Mouse (Mus musculus) v-Abl transformed pro-B cells (cell line): ENCODE results near the gene Trip12.

ENCODE experiments used
- in situ Hi-C, 2 experiments: fragments of 400-800 bp; cut with MboI; formaldehyde crosslinking; loops; one replicate each; pipeline ENCODE4 v1.15.1; 2025; ENCODE audit not compliant: unreplicated experiment in 2 of 2

The Trip12 gene

DNA sequence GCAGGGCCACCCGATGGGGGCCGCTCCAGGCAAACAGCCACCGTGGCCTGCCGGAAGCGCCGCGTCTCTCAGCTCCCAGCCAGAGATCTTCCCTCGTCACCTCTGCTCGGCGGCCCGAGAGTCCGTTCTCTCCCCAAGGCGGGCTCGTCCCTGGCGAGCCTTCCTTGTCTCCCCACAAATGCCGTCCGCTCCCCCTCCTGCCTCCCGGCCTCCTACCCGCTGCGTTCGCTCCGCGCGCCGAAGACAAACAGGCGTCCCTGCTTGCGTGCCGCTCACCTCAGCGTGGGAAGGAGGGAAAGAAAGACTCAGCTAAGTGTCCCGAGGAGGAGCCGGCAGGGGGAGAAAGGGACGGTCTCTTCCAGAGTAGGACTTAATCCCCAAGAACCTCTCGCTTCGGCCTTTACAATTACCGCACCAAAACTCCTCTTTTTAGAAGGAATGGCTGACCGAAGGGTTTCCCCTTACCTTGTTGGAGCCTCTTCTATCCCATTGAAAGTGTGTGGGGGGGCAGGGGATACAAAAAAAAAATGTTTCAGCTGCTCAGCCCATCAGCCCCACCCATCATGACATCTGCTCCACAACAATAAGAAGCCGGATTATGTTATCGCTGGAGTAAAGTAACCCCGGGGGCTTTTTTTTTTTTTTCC, at the start of gene Trip12:
Trip12 (minus strand) TSS at position 499 of the 647 bp plus-strand sequence.
- in situ Hi-C loops: no loop called here

DNA sequence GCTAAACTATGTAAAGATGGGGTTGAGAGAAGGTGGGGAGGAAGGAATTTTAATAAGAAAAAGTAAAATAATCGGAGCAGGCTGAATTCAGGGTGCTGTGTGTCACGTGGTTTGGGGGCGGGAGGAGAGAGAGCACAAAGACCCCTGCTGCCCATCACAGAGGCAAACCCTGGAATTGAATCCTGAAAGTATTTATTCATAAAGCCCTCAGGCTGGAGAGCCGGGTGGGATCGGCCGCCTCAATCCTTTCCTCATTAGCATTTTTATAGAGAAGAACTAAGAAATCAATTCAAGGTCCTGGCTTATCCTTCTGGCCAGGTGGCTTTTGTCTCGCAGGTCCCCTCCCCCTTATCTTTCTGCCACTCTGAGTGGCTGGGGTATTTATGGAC, 49.7 kb upstream of the Trip12 start:
- in situ Hi-C loops: loop anchor here in 1 of 2 experiments (25.0 kb wide), 1 partner anchor 1153 kb away; no protein-coding TSS in a partner anchor

DNA sequence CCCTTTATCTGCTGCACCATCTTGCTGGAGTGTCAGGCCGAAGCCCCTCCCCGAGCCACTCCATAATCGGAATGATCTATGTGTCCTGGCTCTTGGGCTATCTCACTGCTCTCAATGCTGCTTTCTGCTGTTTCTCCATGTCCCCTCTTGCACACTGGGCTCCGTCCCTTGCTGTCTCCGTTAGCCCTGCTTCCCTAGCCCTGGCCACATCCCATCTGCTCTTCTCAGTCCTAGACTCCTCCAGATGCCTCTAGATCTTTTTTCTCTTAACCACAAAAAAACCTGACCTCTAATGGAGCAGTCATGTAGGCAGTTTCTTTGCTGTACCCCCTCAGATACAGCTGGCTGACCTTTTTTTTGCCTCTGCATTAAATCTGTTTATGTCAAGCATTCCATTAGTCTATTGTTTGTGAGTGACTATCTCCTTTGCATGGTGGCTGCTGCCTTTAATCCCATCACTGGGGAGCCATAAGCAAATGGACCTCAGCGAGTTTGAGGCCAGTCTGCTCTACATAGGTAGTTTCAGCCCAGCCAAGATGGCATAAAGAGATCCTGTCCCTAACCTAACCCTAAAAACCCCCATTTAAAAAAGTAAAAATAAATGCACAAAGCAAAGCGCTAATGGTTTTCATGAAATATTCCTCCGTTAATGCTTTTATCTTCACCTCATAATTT, 49.2 kb upstream of the Trip12 start:
- in situ Hi-C loops: loop anchor here in 1 of 2 experiments (25.0 kb wide), 1 partner anchor 1152 kb away; no protein-coding TSS in a partner anchor

DNA sequence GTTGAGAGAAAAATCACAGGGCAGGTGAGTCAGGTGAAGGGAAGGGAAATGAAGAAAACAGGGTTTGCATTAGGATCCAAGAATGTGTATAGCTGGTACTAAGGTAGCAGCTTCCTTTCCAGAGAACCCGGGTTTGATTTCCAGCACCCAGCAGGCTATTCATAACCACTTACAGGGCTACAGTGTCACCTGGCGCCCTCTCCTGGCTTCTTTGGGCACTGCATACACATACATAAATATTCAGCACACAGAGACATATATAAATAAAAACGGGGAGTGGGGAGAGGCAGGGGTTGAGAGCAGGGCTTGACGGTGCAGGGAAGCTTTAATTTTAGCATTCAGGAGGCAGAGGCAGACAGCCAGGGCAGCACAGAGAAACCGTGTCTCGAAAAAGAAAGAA, 45.6 kb upstream of the Trip12 start:
- in situ Hi-C loops: loop anchor here in 1 of 2 experiments (25.0 kb wide), 1 partner anchor 1149 kb away; no protein-coding TSS in a partner anchor

DNA sequence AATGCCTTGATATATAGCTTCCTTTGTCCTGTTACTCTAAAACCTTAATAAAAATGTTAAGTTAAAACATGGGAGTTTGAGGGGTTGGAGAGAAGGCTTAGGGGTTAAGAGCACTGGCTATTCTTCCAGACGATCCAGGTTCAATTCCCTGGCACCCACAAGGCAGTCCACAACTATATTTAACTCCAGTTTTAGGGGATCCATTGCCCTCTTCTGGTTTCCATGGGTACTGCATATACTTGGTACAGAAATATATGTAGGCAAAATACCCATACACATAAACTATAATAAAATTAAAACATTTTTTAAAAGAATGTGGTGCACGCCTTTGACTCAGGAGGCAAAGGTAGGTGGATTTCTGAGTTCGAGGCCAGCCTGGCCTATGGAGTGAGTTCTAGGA, 44.9 kb upstream of the Trip12 start:
- in situ Hi-C loops: loop anchor here in 1 of 2 experiments (25.0 kb wide), 1 partner anchor 1148 kb away; no protein-coding TSS in a partner anchor

DNA sequence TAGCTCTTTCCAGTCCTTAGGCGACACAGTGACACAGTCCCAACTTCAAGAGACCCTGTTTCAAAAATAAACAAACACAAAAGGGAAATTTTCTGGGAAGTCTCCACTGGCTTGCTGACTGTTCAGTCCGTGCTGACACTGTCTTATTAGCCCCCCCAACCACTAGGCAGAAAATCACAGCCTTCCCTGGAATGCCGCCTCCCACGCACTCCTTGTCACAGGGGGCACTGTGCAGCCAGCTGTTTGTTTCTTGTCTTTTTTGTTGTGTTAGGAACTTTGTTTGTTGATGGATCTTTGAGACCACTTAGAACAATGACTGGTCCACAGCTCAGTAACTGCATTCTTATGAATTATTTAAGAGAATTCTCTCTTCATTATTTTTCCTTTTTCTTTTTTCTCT, 43.6 kb upstream of the Trip12 start:
- in situ Hi-C loops: loop anchor here in 1 of 2 experiments (25.0 kb wide), 1 partner anchor 1147 kb away; no protein-coding TSS in a partner anchor

DNA sequence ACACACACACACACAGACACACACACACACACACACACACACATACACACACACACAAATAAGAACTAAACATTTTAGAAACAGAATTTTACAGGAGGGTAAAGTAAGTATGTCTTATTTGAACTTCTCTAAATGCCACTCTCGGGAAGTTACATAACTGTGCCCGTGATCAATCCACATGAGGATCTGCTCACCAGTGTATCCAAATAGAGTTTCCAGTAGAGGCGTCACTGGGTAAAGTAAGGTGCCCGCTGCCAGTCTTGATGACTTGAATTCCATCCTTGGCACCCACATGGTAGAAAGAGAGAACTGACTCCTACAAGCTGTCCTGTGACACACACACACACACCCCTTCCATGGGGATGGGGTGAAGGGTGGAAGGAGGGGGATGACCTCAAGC, 42.6 kb upstream of the Trip12 start:
- in situ Hi-C loops: loop anchor here in 1 of 2 experiments (25.0 kb wide), 1 partner anchor 1146 kb away; no protein-coding TSS in a partner anchor

DNA sequence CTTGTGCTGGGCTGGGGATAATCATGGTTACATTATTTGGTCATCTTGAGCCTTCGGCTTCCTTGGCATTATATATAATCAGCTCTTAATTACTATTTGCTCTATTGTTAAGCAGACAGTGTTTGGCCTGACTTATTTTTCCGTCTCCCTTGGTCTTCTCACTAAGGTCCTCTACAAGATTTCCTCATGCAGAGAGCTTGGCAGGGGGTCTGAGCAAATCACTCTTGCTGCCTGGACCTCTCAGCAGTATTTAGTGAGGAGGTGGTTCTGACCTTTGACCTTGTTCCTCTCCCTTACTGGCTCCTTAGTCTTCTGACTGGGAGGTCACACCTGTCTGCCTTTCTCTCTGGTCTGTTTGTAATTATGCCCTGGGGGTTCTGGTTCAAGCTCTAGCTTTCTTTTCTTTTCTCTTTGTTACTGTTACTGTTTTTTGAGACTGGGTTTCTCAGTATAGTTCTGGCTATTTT, 41.8 kb upstream of the Trip12 start:
- in situ Hi-C loops: loop anchor here in 1 of 2 experiments (25.0 kb wide), 1 partner anchor 1145 kb away; no protein-coding TSS in a partner anchor

DNA sequence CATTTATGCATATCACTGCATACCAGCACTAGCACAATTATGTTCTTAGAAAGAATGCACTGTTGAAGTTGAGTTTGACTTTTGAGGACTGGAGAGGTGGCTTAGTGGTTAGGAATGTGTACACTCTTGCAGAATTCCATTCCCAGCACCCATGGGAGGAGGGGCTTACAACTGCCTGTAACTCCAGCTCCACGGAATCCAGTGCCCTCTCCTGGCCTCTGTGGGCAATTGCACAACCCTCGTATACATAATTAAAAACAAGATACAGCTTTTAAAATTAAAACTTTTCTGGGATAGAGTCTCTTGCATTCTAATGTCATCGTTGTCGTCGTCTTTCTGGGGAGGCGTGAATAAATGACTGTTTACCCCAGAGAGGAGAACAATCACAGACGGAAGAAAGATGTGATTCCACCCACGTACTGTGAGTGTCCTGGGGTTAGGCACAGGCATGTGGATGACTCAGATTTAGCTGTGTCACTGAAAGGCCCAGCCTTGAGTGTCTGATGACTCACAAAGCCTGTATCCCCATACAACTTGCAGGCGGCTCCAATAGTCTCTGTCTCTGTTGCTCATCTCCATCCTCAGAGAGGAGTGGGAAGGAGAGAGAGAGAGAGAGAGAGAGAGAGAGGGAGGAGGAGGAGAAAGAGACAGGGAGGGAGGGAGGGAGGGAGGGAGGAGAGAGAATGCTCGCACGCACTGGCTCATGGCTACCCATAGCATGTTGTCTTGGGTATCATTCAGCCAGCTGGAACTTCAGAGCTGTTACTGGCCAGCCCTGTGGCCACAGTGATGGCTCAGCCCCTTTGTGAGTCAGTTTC, 41.1 kb upstream of the Trip12 start:
- in situ Hi-C loops: loop anchor here in 1 of 2 experiments (25.0 kb wide), 1 partner anchor 1144 kb away; no protein-coding TSS in a partner anchor

DNA sequence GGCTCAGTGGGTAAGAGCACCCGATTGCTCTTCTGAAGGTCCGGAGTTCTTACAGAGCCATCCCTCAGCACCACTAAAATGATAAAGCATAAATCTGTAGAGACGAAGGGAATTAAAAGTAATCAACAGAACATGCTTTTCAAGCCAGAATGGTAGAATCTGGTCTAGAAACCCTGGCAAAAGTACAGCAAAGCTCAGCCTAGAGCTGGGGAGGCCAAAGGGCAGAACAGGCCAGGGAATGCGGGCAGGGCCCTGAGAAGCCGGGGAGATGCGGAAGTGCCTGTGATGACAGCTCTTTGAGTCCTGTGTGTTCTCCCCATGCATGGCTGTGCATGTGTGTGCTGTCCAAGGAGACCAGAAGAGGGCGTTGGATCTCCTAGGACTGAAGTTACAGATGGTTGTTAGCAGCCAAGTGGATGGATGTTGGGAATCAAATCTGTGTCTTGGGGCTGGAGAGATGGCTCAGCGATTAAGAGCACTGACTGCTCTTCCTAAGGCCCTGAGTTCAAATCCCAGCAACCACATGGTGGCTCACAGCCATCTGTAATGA, 39.3 kb upstream of the Trip12 start:
- in situ Hi-C loops: loop anchor here in 1 of 2 experiments (25.0 kb wide), 1 partner anchor 1142 kb away; no protein-coding TSS in a partner anchor

DNA sequence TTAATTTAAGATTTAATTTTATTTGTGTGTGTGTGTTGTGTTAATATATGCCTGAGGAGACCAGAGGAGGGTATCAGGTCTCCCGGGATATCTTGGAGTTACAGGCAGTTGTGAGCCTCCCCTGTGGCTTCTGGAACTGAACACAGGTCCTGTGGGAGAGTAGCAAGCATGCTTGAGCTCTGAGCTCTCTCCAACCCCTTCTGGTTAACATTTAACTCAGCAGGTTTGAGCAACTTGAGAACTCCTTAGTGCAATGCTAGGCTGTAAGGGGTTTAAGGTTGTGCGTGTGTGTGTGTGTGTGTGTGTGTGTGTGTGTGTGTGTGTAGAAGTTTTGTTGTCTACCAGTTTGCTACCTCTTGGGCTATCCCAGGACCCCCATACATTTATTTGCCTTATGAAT, 37.3 kb upstream of the Trip12 start:
- in situ Hi-C loops: loop anchor here in 1 of 2 experiments (25.0 kb wide), 1 partner anchor 1140 kb away; no protein-coding TSS in a partner anchor

DNA sequence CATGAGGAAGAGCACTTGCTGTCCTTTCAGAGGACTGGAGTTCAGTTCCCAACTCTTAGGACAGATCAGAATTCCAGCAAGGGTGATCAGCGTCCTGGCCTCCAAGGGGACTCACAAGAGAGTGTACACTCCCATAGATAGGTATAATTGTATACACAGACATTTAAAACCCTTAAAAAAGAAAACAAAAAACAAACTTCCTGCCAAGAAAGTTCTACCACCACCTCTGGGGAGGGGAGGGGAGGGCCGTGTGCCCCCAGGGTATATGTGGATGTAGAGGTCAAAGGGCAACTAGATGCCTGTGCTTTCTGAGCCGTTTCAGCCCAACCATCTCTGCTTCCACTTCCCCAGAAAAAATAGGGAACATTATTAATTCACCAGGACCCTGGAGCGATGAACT, 32.6 kb upstream of the Trip12 start:
- in situ Hi-C loops: no loop called here

DNA sequence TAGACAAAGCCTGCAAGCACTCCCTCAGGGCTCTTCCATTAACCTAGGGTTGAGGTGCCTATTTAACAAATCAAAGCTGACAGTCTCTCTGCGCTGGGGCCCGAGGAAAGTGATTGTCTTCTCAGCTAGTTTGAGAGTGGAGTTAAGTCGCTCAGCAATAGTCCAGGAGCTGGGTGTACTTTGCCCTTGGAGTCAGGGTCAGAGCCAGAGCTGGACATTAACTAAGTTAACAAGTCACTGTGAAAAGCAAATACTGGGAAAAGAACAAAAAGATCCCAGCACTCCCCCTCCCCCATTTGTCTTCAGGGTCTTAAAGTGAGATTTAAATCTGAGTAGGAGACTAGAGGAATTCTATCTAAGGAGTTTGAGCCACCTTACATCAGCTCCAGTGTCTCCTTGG, 31.8 kb upstream of the Trip12 start:
- in situ Hi-C loops: no loop called here

DNA sequence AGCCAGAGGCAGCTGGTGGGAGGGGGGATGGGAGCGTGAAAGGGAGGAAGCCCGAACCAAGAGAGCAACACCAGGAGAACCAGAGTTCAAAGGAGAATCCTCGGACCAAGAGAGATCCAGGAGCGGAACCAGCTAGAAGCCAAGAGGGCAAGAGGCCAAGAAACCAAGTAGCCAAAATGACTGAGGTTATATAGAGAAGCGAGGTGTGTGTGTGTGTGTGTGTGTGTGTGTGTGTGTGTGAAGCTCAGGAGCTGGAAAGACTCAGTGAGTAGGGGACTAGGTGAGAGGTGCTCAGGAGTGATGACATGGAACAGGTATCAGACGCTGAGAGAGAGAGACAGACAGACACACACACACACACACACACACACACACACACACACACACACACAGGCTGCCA, 30.8 kb upstream of the Trip12 start:
- in situ Hi-C loops: no loop called here

DNA sequence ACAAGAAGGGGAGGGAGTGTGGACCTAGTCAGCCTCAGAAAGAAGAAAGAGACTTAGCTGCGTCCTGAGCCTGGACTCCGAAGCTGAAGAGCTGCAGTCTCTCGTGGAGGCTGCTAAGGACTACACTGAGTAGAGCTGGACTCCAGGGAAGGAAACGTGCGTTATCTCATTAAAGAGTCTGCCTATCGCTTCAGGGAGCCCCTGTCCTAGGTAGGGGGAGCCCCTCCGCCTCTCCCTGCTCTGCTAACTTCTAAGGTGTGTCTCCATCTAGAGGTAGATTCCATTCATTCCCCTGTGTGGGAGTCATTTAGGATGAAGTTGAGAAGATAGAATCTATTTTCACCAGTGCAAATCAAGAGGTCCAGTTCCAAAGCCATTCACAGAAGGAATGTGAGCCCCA, 29.2 kb upstream of the Trip12 start:
- in situ Hi-C loops: no loop called here

DNA sequence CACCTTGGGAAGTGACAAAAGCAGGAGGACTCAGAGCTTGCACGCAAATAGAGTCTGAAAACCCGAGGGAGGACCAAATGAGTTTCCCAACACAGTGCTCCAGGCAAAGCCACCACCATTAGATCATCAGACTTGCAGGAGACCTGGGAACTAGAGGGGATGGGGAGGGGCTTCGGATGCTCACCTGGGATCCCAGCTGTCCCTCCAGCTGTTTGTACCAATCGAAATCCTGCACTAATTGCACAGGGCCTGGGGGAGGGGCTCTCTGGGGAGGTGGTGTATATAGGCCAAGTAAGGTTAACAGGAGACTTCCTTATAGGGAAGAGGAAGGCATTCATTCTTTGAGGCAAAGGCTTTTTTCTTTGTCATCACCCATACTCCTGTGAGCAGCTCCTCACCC, 28.5 kb upstream of the Trip12 start:
- in situ Hi-C loops: no loop called here

DNA sequence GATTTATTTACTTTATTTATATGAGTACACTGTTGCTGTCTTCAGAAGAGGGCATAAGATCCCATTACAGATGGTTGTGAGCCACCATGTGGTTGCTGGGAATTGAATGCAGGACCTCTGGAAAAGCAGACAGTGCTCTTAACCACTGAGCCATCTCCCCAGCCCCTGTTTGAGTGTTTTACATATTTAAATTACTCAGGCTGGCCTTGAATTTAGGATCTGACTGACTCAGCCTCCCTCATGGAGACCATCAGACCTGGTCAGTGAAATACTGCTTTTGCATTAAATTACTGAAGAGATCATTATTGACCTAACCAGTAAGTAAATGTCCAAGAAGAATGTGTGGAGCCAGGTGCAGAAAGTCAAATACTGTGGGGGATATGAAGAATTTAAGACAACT, 28.0 kb upstream of the Trip12 start:
- in situ Hi-C loops: no loop called here

DNA sequence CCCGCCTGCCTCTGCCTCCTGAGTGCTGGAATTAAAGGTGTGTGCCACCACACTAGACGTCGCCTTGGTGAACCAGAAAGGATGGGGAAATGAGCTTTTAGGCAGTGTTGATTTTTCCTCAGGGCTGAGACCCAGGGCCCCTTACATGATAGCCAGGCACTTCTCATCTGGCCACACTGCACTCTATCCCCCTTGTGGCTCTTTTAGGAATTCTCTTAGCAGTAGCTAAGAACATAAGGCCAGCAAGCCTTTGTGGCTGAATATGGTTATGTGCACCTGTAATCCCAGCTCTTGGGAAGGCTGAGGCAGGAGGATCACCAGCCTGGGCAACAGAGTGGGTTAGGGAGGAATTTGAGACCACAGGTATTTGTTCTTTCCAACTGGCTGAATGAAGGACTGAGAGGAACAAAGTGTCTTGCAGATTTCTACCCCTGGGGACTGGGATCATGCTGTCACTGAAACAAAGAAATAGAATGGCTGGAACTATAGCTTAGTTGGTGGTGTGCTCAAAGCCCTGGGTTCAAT, 26.5 kb upstream of the Trip12 start:
- in situ Hi-C loops: no loop called here

DNA sequence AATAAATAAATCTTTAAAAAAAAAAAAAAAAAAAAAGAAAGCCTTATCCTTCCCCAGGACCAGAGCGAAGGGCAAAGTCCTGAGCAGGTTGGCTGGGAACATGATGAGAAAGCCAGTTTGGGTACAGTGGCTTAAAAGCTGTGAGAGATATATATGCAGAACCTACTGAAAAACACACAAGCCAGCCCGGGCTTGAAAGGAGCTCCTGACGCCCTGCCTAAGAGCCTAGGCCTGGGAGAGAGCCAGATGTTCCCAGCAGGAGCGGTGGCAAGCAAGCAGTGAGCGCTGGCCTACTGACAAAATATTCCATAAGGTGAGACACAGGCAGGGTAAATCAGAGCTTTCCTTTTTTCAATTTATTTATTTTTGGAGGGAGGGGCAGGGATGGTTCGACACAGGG, 25.9 kb upstream of the Trip12 start:
- in situ Hi-C loops: no loop called here

DNA sequence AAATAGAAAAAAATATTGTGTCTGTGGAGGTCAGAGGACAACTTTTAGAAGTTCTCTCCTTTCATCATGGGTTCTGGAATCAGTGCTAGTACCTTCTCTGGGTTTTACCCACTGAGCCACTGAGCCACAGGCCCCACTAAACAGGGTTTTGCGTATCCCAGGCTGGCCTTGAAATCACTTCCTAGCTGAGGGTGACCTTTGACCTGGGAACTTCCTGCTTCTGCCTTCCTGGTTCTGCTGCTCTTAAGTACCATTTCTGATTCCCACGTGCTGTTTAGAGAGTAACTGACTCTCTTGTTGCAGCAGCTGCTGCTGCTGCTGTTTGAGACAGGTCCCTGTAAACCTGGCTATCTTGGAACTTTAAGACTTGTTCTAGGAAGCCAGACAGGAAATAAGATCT, 24.3 kb upstream of the Trip12 start:
- in situ Hi-C loops: no loop called here
